Mouse (Mus musculus) frontal cortex, adult (tissue): ENCODE data around the gene Plin3.

Experiments used
- ATAC-seq: cut with Nextera tagmentation; 2 replicates; pipeline ENCODE4 v1.9.2; 2017; ENCODE audit warnings: mild to moderate bottlenecking, moderate library complexity, mixed read lengths; ENCODE audit not compliant: low TSS enrichment

Gene Plin3

GRCm38 (mm10) chr17:56292531-56293222, at the start of gene Plin3:
TSS of gene Plin3 (minus strand) at chr17:56292873.
- ATAC-seq = no peak

- ATAC-seq = no peak
These were observed 48.0 kb upstream of the Plin3 start for GRCm38 (mm10) chr17:56340717-56341116.

GRCm38 (mm10) chr17:56338909-56339308, 46.2 kb upstream of the Plin3 start:
- ATAC-seq = no peak

- no peak for ATAC-seq
These were observed 45.1 kb upstream of the Plin3 start for GRCm38 (mm10) chr17:56337791-56338190.

GRCm38 (mm10) chr17:56337190-56337589, 44.5 kb upstream of the Plin3 start:
- ATAC-seq = 0 out of 2 replicates have a peak, but pooled peaks have one; percentile 11

DNA sequence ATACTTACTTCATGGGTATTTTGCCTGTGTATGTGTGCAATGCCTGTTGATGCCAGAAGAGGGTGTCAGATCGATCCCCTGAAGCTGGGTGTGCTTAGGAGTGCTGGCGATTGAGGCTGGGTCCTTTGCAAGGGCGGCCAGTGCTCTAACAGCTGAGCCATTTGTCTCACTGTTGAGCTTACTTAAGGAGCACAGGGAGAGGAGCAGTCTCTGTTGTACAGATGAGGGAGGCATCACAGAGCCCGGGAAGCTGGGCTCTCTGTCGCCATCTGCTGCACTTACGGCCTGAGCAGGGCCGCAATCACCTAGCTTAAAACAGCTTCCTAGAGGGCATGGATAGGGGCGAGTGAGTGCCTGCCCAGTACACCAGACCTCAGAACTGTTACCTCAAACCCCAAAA, 40.3 kb upstream of the Plin3 start:
- no peak for ATAC-seq

- no peak for ATAC-seq
These were observed 38.6 kb upstream of the Plin3 start for GRCm38 (mm10) chr17:56331256-56331655.

- ATAC-seq = no peak
These were observed 37.7 kb upstream of the Plin3 start for GRCm38 (mm10) chr17:56330345-56330744.

- ATAC-seq = no peak
These were observed 36.6 kb upstream of the Plin3 start for GRCm38 (mm10) chr17:56329267-56329666.

- 0 out of 2 replicates have a peak, but pooled peaks have one; percentile 1 for ATAC-seq
These were observed 33.8 kb upstream of the Plin3 start for GRCm38 (mm10) chr17:56326153-56327147.

GRCm38 (mm10) chr17:56325450-56326152, 32.9 kb upstream of the Plin3 start, which contains the start of gene Kdm4b:
TSS of gene Kdm4b (plus strand) at chr17:56326062.
- ATAC-seq = peak; percentile 96

DNA sequence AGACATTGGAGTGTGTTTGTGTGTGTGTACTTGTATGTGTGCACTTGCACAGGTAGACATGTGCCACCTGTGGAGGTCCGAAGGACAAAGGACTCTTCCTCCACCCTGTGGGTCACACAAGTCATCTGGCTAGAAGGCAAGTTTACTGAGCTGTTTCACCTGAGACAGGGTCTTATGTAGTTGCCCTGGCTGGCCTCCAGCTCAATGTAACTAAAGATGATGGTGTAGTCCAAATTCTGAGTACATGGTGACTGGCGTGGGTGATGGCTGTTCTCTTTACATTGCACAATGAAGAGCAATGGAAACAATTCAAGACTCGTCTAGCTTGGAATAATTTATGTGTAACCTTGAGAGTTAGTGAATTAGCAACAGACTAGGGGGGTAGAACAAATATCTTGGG, 31.7 kb upstream of the Plin3 start:
- no peak for ATAC-seq

DNA sequence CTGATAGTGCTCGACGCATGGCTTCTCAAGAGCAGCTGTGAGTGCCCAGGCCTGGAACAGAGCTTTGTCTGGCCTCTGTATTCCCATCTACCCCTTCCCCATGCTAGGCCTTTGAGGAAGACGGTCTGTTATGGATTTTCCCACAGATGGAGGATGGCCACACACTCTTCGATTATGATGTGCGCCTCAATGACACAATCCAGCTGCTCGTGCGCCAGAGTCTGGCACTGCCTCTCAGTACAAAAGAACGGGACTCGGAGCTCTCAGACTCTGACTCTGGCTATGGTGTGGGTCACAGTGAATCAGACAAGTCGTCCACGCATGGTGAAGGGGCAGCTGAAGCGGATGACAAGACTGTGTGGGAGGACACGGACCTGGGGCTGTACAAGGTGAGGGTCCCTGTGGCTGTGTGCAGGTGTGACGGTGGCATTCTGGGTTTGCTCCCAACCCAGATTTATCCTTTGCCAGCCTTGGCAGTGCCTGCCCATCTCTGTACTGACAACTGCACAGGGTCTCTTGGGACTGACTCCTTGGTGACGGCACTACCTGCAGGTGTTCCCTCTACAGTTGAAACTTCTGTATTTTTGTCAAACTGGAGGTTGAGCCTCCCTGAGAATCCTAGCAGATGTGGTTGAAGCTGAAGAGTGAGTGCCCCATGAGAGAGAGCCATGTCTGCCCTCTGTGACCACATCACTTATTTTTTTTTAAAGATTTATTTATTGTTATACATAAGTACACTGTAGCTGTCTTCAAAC, 16.7 kb upstream of the Plin3 start:
- ATAC-seq = no peak

GRCm38 (mm10) chr17:56308088-56308487, 15.4 kb upstream of the Plin3 start:
- no peak for ATAC-seq

DNA sequence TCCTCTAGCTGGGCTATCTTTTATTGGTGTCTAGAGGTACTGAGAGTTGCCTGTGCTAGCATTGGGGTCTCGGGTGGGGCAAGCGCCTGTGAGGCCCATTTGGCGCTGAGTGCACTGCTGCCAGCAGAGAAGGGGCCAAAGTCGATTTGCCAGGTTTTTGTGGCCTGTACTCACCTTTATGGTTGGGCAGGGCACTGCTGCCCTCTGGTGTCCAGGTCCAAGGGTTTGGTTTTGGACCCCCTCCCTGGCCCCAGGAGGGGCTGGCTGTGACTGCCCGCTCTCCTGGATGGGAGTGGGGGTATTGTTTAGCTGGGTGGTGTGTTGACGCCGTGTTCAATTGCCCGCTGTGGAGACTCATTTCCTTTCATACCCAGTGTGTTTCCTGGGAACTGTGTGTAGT, 13.2 kb upstream of the Plin3 start:
- ATAC-seq = no peak

GRCm38 (mm10) chr17:56305156-56305555, 12.5 kb upstream of the Plin3 start:
- ATAC-seq = no peak

DNA sequence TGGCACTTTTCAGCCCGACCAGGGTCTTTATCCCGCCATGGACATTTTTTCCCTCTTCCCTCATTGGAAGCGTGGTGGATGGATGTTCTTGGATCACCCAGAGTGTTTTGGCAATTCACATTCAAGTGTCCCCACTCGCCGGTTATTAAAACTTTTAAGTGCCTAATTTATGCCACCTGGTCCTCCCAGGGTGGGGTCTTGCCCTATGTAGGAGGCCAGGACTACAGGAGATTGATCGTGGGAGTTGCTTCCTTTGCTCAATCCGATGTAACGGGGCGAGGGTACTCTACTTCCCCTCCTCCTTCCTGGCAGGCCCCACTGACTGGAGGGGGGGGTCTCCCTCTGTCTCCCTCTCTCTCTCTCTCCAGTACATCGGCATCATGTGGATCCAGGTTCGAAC, 12.0 kb upstream of the Plin3 start:
- no peak for ATAC-seq

GRCm38 (mm10) chr17:56303847-56304586, 11.3 kb upstream of the Plin3 start:
- peak; percentile 95 for ATAC-seq

DNA sequence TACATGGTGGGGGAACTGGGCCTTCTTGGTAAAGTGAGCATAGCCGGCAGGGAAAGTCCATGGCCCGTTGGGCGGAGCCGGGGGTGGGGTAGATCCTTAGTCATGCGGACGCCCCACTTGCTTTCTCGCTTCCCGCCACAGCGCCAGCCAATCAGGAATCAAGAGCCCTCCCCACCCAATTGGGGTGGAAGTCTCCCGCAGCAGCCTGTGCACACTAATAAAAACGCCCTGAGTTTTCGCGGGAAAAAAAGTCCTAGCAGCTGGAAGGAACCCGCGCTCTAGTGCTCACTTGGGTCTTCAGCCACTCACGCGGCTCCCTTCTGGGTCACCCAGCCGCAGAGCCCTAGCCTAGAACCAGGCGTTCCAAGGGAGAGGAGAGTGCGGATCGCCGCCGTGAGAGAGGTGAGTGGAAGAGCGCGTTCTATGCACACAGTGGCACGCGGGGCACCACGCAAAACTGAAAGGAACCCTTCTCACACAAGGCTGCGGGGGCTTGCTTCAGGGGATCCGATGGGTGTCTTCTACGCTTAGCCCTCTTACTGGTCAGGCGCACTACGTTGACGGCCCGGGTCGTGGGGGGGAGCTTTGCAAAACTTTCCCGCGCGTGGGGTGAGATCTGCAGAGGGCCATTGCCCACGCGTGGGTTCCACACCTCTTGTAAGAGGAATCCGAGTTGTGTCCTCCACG, 10.6 kb upstream of the Plin3 start, which contains the start of gene Uhrf1:
TSS of gene Uhrf1 (plus strand) at position 162 of the 687 bp plus-strand sequence.
- no peak for ATAC-seq
